Mouse (Mus musculus) kidney, adult 2 months (tissue): Measurements from ENCODE around the gene Plxnb2. TPM values are rescaled to one million over a fixed set of nuclear protein-coding genes. Genes with fewer than 3 reads are reported as not detected.
A peak's percentile ranks its signal among the peaks of the same experiment; 100 is the strongest.

Experiments used
- DNase-seq: peaks from one replicate; pipeline ENCODE4 v3.0.0; 2021
- H3K27ac ChIP-seq: fragments of 200-500 bp; 2 replicates; pipeline ENCODE4 v1.5.1; 2012; ENCODE audit warnings: low read depth, low read length, control low read depth, inconsistent platforms; ENCODE audit not compliant: insufficient read depth
- H3K27me3 ChIP-seq: fragments of 200-500 bp; replicated peaks from 2 replicates; pipeline ENCODE4 v1.6.1; 2012; ENCODE audit warnings: mild to moderate bottlenecking, moderate library complexity, low read length, inconsistent platforms; ENCODE audit not compliant: control insufficient read depth, insufficient read depth
- H3K36me3 ChIP-seq: fragments of 200-500 bp; 2 replicates; pipeline ENCODE4 v1.6.1; 2012; ENCODE audit warnings: mild to moderate bottlenecking, moderate library complexity, low read length, inconsistent platforms; ENCODE audit not compliant: control insufficient read depth, insufficient read depth
- H3K4me1 ChIP-seq: fragments of 200-500 bp; 2 replicates; pipeline ENCODE4 v1.6.1; 2011; ENCODE audit warnings: low read length; ENCODE audit not compliant: control insufficient read depth, insufficient read depth
- H3K4me3 ChIP-seq: fragments of 200-500 bp; 2 replicates; pipeline ENCODE4 v1.5.1; 2011; ENCODE audit warnings: mild to moderate bottlenecking, low read depth, low read length, control low read depth; ENCODE audit not compliant: insufficient read depth
- CTCF ChIP-seq: fragments of 200-500 bp; conservative IDR thresholded peaks from 2 replicates; pipeline ENCODE4 v1.5.1; 2011; ENCODE audit warnings: low read depth, mild to moderate bottlenecking, control low read depth, low read length, moderate library complexity, mixed read lengths; ENCODE audit not compliant: insufficient read depth, insufficient read length
- POLR2A ChIP-seq: fragments of 200-500 bp; IDR thresholded peaks from one replicate; pipeline ENCODE4 v1.6.1; 2011; ENCODE audit warnings: low read depth, low read length, control low read depth
- WGBS: fragments of 180-500 bp; shearing (Covaris S2); methylation state at CpG from one replicate; pipeline ENCODE4 v1.1.7; 2018; 5-methylcytosine and 5-hydroxymethylcytosine counted together
- polyA plus RNA-seq: library from polyadenylated mRNA; depleted of rRNA; stranded (reverse); fragments of >200 nt; gene quantifications from 2 replicates; pipeline ENCODE4 v1.2.3, GENCODE M21; 2012

The Plxnb2 gene
- polyA plus RNA-seq, 1 experiment, result 288 TPM

- peak; percentile 62 for DNase-seq
- 38% methylated on average over 4 of the region's 4 CpGs for WGBS
- no peak overlapping the region for H3K4me3 ChIP-seq
- H3K36me3 ChIP-seq, result no peaks in the 10 kb centered on the region
- peaks cover 10% of the 10 kb centered on the region; the same call in 1 of the 2 replicates for H3K4me1 ChIP-seq
- no peaks in the 10 kb centered on the region for H3K27me3 ChIP-seq
- H3K27ac ChIP-seq, result no peak overlapping the region
- TF ChIP-seq CTCF (no peak), POLR2A (no peak)
Observed at GRCm38 (mm10) chr15:89147895-89148294, 32.7 kb downstream of the Plxnb2 start.

- Histone ChIP-seq H3K4me1 (peaks cover 10% of the 10 kb centered on the region; the same call in 1 of the 2 replicates), H3K36me3 (no peaks in the 10 kb centered on the region), H3K4me3 (no peak overlapping the region), H3K27me3 (no peaks in the 10 kb centered on the region), H3K27ac (no peak overlapping the region)
- 22% methylated on average over 10 of the region's 10 CpGs for WGBS
- TF ChIP-seq CTCF (no peak), POLR2A (no peak)
- DNase-seq, result no peak
Observed at GRCm38 (mm10) chr15:89147456-89147855, 33.1 kb downstream of the Plxnb2 start.

- H3K27ac ChIP-seq, result no peak overlapping the region
- H3K36me3 ChIP-seq, result no peaks in the 10 kb centered on the region
- H3K4me1 ChIP-seq, result peaks cover 10% of the 10 kb centered on the region; the same call in 1 of the 2 replicates
- 5% methylated on average over 16 of the region's 16 CpGs for WGBS
- peak; percentile 50 for DNase-seq
- H3K4me3 ChIP-seq, result no peak overlapping the region
- no peak for TF ChIP-seq CTCF
- no peak for TF ChIP-seq POLR2A
- no peaks in the 10 kb centered on the region for H3K27me3 ChIP-seq
Observed at GRCm38 (mm10) chr15:89147024-89147423, 33.6 kb downstream of the Plxnb2 start.

GRCm38 (mm10) chr15:89146537-89146936 is 34.1 kb downstream of the Plxnb2 start:
- H3K4me1 ChIP-seq, result peaks cover 10% of the 10 kb centered on the region; the same call in 1 of the 2 replicates
- no peaks in the 10 kb centered on the region for H3K36me3 ChIP-seq
- TF ChIP-seq CTCF, result no peak
- no peak for TF ChIP-seq POLR2A
- 14% methylated on average over 27 of the region's 27 CpGs for WGBS
- peak; percentile 59 for DNase-seq
- no peak overlapping the region for H3K27ac ChIP-seq
- no peaks in the 10 kb centered on the region for H3K27me3 ChIP-seq
- peak overlapping the region; percentile 24; the same call in 1 of the 2 replicates for H3K4me3 ChIP-seq

GRCm38 (mm10) chr15:89145813-89146350 is 34.7 kb downstream of the Plxnb2 start:
- H3K27ac ChIP-seq, result no peak overlapping the region
- no peak overlapping the region for H3K4me3 ChIP-seq
- H3K36me3 ChIP-seq, result no peaks in the 10 kb centered on the region
- H3K27me3 ChIP-seq, result no peaks in the 10 kb centered on the region
- TF ChIP-seq CTCF, result no peak
- DNase-seq, result no peak
- WGBS, result 79% methylated on average over 24 of the region's 24 CpGs
- peaks cover 10% of the 10 kb centered on the region; the same call in 1 of the 2 replicates for H3K4me1 ChIP-seq

- H3K4me1 ChIP-seq, result peaks cover 10% of the 10 kb centered on the region; the same call in 1 of the 2 replicates
- TF ChIP-seq POLR2A (no peak), CTCF (no peak)
- H3K4me3 ChIP-seq, result no peak overlapping the region
- WGBS, result 82% methylated on average over 11 of the region's 11 CpGs
- H3K36me3 ChIP-seq, result no peaks in the 10 kb centered on the region
- H3K27me3 ChIP-seq, result no peaks in the 10 kb centered on the region
- DNase-seq, result no peak
- H3K27ac ChIP-seq, result no peak overlapping the region
Observed at GRCm38 (mm10) chr15:89144965-89145364, 35.6 kb downstream of the Plxnb2 start.

GRCm38 (mm10) chr15:89143134-89143533 is 37.5 kb downstream of the Plxnb2 start:
- Histone ChIP-seq H3K36me3 (no peaks in the 10 kb centered on the region), H3K27me3 (no peaks in the 10 kb centered on the region), H3K4me1 (peaks cover 10% of the 10 kb centered on the region; the same call in 1 of the 2 replicates), H3K27ac (no peak overlapping the region), H3K4me3 (no peak overlapping the region)
- DNase-seq, result no peak
- WGBS, result 81% methylated on average over 2 of the region's 2 CpGs
- TF ChIP-seq POLR2A, result no peak
- TF ChIP-seq CTCF, result no peak

- peak; percentile 69 for DNase-seq
- H3K4me1 ChIP-seq, result 0 out of 2 replicates have a peak, but pooled peaks cover 5% of the 10 kb centered on the region
- no peaks in the 10 kb centered on the region for H3K27me3 ChIP-seq
- TF ChIP-seq POLR2A (no peak), CTCF (no peak)
- peak overlapping the region; percentile 59; the same call in 1 of the 2 replicates for H3K27ac ChIP-seq
- no peak overlapping the region for H3K4me3 ChIP-seq
- no peaks in the 10 kb centered on the region for H3K36me3 ChIP-seq
- WGBS, result 36% methylated on average over 4 of the region's 4 CpGs
Observed at GRCm38 (mm10) chr15:89141905-89142304, 38.7 kb downstream of the Plxnb2 start.
